ENCODE assay signal across 21 mouse cellular contexts in genomic region chr11:33921451-33921850, GRCm38 (mm10). TPM values are rescaled to one million over a fixed set of nuclear protein-coding genes. Genes with fewer than 3 reads are reported as not detected.
DNase-seq lines count a peak whose midpoint lies in the region; ATAC-seq and TF ChIP-seq lines count a peak whose summit lies in the region.
"Had no signal": no experiment of that assay in that cellular context is flagged by ENCODE, and none has a peak within 500 bp of the region (broad histone marks: within the 10 kb centered on the region; RNA-seq: fewer than 3 reads in every experiment).

No protein-coding gene starts in this region.

- H3K4me1 ChIP-seq in lung, postnatal 0 days (ENCODE audit: insufficient read depth, low read depth, low read length), result no peaks in the 10 kb centered on the region
- H3K4me1 ChIP-seq: heart, embryonic 13.5 days; hindbrain, embryonic 12.5 days; liver, embryonic 15.5 days; lung, embryonic 15.5 days had no signal

- no peaks in the 10 kb centered on the region for H3K27me3 ChIP-seq in lung, postnatal 0 days (replicated peaks; ENCODE audit: insufficient read depth, low read length)
- H3K27me3 ChIP-seq: forebrain, embryonic 13.5 days; hindbrain, embryonic 12.5 days; liver, embryonic 15.5 days; lung, embryonic 15.5 days had no signal

- no peak for ATAC-seq in granulocyte monocyte progenitor cell, adult 5-6 weeks (replicated peaks; ENCODE audit: poor library complexity, severe bottlenecking)
- ATAC-seq in lung, postnatal 0 days, result no peak
- ATAC-seq: forebrain, embryonic 13.5 days; midbrain, embryonic 15.5 days had no signal

- no peak overlapping the region for H3K9ac ChIP-seq in lung, postnatal 0 days (replicated peaks; ENCODE audit: low read depth)
- H3K9ac ChIP-seq: forebrain, embryonic 13.5 days; heart, embryonic 13.5 days; hindbrain, embryonic 12.5 days; liver, embryonic 15.5 days; lung, embryonic 15.5 days; midbrain, embryonic 15.5 days had no signal

- H3K4me2 ChIP-seq in lung, postnatal 0 days (replicated peaks; ENCODE audit: low read depth, low read length), result no peak overlapping the region
- H3K4me2 ChIP-seq: forebrain, embryonic 13.5 days; heart, embryonic 13.5 days; hindbrain, embryonic 12.5 days; liver, embryonic 15.5 days; lung, embryonic 15.5 days; midbrain, embryonic 15.5 days had no signal

- WGBS in lung, postnatal 0 days, result 76% methylated on average over 13 of the region's 13 CpGs

- no peak for TF ChIP-seq CTCF in lung, postnatal 0 days (IDR thresholded peaks at IDR 0.05)

- H3K9me3 ChIP-seq in lung, postnatal 0 days (ENCODE audit: low read length), result no peaks in the 10 kb centered on the region
- H3K9me3 ChIP-seq: forebrain, embryonic 13.5 days; heart, embryonic 13.5 days; hindbrain, embryonic 12.5 days; limb, embryonic 10.5 days; liver, embryonic 15.5 days; lung, embryonic 15.5 days; midbrain, embryonic 15.5 days had no signal

- H3K27ac ChIP-seq in lung, postnatal 0 days (ENCODE audit: low read length), result no peak overlapping the region
- H3K27ac ChIP-seq: forebrain, embryonic 13.5 days; heart, embryonic 13.5 days; hindbrain, embryonic 12.5 days; limb, embryonic 10.5 days; liver, embryonic 15.5 days; lung, embryonic 15.5 days; midbrain, embryonic 15.5 days had no signal

- H3K36me3 ChIP-seq in lung, postnatal 0 days (ENCODE audit: insufficient read depth, low read length), result no peaks in the 10 kb centered on the region
- H3K36me3 ChIP-seq: G1E; heart, embryonic 13.5 days; hindbrain, embryonic 12.5 days; limb, embryonic 10.5 days; liver, embryonic 15.5 days; lung, embryonic 15.5 days; midbrain, embryonic 15.5 days had no signal

- TF ChIP-seq EP300 in lung, postnatal 0 days (IDR thresholded peaks at IDR 0.05), result no peak

- peak; percentile 36 for DNase-seq in retina, postnatal 1 day
- DNase-seq in retina, embryonic 14.5 days (ENCODE audit: low spot score), result no peak
- peak; percentile 5 to 16 for DNase-seq in kidney, adult 8-10 months
- DNase-seq in kidney, postnatal 10 days, result peak; percentile 47
- no peak for DNase-seq in lung, postnatal 0 days (ENCODE audit: low spot score)
- no peak for DNase-seq in cerebellum, adult 9-10 months
- DNase-seq: adrenal gland, adult 8-10 months; cerebellum, adult 11-12 months; cerebellum, postnatal 25 days; heart, postnatal 14 days; liver; lung, postnatal 4 days had no signal

- H3K4me3 ChIP-seq in lung, postnatal 0 days (ENCODE audit: low read depth, low read length), result no peak overlapping the region
- H3K4me3 ChIP-seq: forebrain, embryonic 13.5 days; heart, embryonic 13.5 days; hindbrain, embryonic 12.5 days; limb, embryonic 10.5 days; liver, embryonic 15.5 days; lung, embryonic 15.5 days; midbrain, embryonic 15.5 days had no signal

RNA-seq across cellular contexts. Expression of gene Kcnmb1, which starts 41.4 kb away (rescaled TPM):
- not detected in 2 replicates for total RNA-seq in granulocyte monocyte progenitor cell, adult 5-6 weeks (2014; fragmentation: Nextera tagmentation)
- total RNA-seq in granulocyte monocyte progenitor cell, adult 5-6 weeks (2017), result not detected in 2 replicates
- 0.66 and 0.74 TPM in 2 replicates for polyA plus RNA-seq in lung, postnatal 0 days (2015; fragmentation: Nextera tagmentation; extraction: Ambion mirVana)
- polyA plus RNA-seq: G1E; liver, embryonic 15.5 days had no signal

Comparison
In these comparisons a context has a peak if more than half of its experiments do, and no peak if none do; other contexts are left out.
1. DNase-seq: peak in retina, postnatal 1 day (single experiment), kidney, adult 8-10 months (2 of 2) and kidney, postnatal 10 days (single experiment); none in retina, embryonic 14.5 days (single experiment), lung, postnatal 0 days (single experiment) and cerebellum, adult 9-10 months (single experiment).